In genomic region chr9:66945161-66945560, GRCm38 (mm10) we compare ENCODE assay signal across 8 mouse cellular contexts. TPM values are rescaled to one million over a fixed set of nuclear protein-coding genes. Genes with fewer than 3 reads are reported as not detected.
DNase-seq lines count a peak whose midpoint lies in the region; ATAC-seq and TF ChIP-seq lines count a peak whose summit lies in the region.

No protein-coding gene starts in this region.

- no peak for TF ChIP-seq POLR2A in embryonic fibroblast, embryonic 13.5 days (IDR thresholded peaks at IDR 0.05; ENCODE audit: low read depth, low read length)
- TF ChIP-seq POLR2A in small intestine, adult 2 months (IDR thresholded peaks at IDR 0.05; ENCODE audit: low read depth, low read length), result no peak

- peak overlapping the region; percentile 82 for H3K4me3 ChIP-seq in lung, embryonic 15.5 days
- H3K4me3 ChIP-seq in embryonic fibroblast, embryonic 13.5 days (ENCODE audit: insufficient read depth, low read length), result peak overlapping the region; percentile 31
- H3K4me3 ChIP-seq in limb, embryonic 10.5 days, result peak overlapping the region; percentile 98
- peak overlapping the region; percentile 83 for H3K4me3 ChIP-seq in small intestine, adult 2 months (ENCODE audit: low read depth, low read length)

- DNase-seq in lung, postnatal 25 days (ENCODE audit: low spot score), result no peak
- no peak for DNase-seq in limb, embryonic 10.5 days (ENCODE audit: low spot score)
- no peak for DNase-seq in embryo, embryonic 10 days (ENCODE audit: low spot score)
- DNase-seq in urinary bladder, adult 2 months (ENCODE audit: low spot score), result no peak
- no peak for DNase-seq in frontal cortex, postnatal 14 days (ENCODE audit: low spot score in 2 of 2)

- peaks cover 12% of the 10 kb centered on the region for H3K36me3 ChIP-seq in lung, embryonic 15.5 days
- peaks cover 25% of the 10 kb centered on the region for H3K36me3 ChIP-seq in limb, embryonic 10.5 days
- peaks cover 10% of the 10 kb centered on the region for H3K36me3 ChIP-seq in small intestine, adult 2 months (ENCODE audit: control insufficient read depth, insufficient read depth, low read length)

- 6% methylated on average over 4 of the region's 4 CpGs for WGBS in lung, embryonic 15.5 days
- 28% methylated on average over 4 of the region's 4 CpGs for WGBS in limb, embryonic 10.5 days
- whole genome bisulfite sequencing in small intestine, adult 2 months, result 30% methylated on average over 4 of the region's 4 CpGs

- no peaks in the 10 kb centered on the region for H3K9me3 ChIP-seq in lung, embryonic 15.5 days
- H3K9me3 ChIP-seq in limb, embryonic 10.5 days (replicated peaks), result no peaks in the 10 kb centered on the region

- H3K27ac ChIP-seq in lung, embryonic 15.5 days, result peak overlapping the region; percentile 93
- H3K27ac ChIP-seq in embryonic fibroblast, embryonic 13.5 days (ENCODE audit: insufficient read depth, low read length), result peak overlapping the region; percentile 91
- H3K27ac ChIP-seq in limb, embryonic 10.5 days, result peak overlapping the region; percentile 96
- H3K27ac ChIP-seq in small intestine, adult 2 months (ENCODE audit: insufficient read depth, low read depth, low read length), result peak overlapping the region; percentile 87

- TF ChIP-seq CTCF in embryonic fibroblast, embryonic 13.5 days (IDR thresholded peaks at IDR 0.05; ENCODE audit: borderline replicate concordance, insufficient read depth, low read length), result no peak
- TF ChIP-seq CTCF in small intestine, adult 2 months (IDR thresholded peaks at IDR 0.05; ENCODE audit: extremely low read depth, insufficient read length, insufficient replicate concordance, low read depth, low read length), result no peak

- ATAC-seq in lung, embryonic 15.5 days (ENCODE audit: borderline replicate concordance, extremely low read depth, low FRiP score, low TSS enrichment), result no peak

- H3K4me1 ChIP-seq in lung, embryonic 15.5 days, result peaks cover 14% of the 10 kb centered on the region; the same call in 1 of the 2 replicates
- peaks cover 3% of the 10 kb centered on the region; the same call in 1 of the 2 replicates for H3K4me1 ChIP-seq in embryonic fibroblast, embryonic 13.5 days (ENCODE audit: control insufficient read depth, insufficient read depth, low read length)
- H3K4me1 ChIP-seq in limb, embryonic 10.5 days, result peaks cover 20% of the 10 kb centered on the region
- peaks cover 10% of the 10 kb centered on the region; the same call in 1 of the 2 replicates for H3K4me1 ChIP-seq in small intestine, adult 2 months (ENCODE audit: control insufficient read depth, insufficient read depth, insufficient read length, low read length)

- no peaks in the 10 kb centered on the region for H3K27me3 ChIP-seq in lung, embryonic 15.5 days
- no peaks in the 10 kb centered on the region for H3K27me3 ChIP-seq in limb, embryonic 10.5 days (ENCODE audit: low read depth, poor library complexity, severe bottlenecking)
- H3K27me3 ChIP-seq in small intestine, adult 2 months (ENCODE audit: control insufficient read depth, insufficient read depth, low read length), result no peaks in the 10 kb centered on the region

- peak overlapping the region; percentile 76 for H3K4me2 ChIP-seq in lung, embryonic 15.5 days

- H3K9ac ChIP-seq in lung, embryonic 15.5 days, result peak overlapping the region; percentile 87

RNA-seq across cellular contexts. Expression of gene Rps27l, which starts 0.7 kb away (rescaled TPM):
- polyA plus RNA-seq in lung, embryonic 15.5 days (2015; fragmentation: Nextera tagmentation; extraction: Ambion mirVana), result 602 and 647 TPM in 2 replicates
- 664 and 850 TPM in 2 replicates for polyA plus RNA-seq in embryonic fibroblast, embryonic 13.5 days (2011; ENCODE audit: insufficient read length, low read depth, missing spikeins)
- 775 and 943 TPM in 2 replicates for polyA plus RNA-seq in limb, embryonic 10.5 days (2016; fragmentation: Nextera tagmentation; extraction: Ambion mirVana)
- polyA plus RNA-seq in small intestine, adult 2 months (2012; rRNA removed), result 9.6 and 10.2 TPM in 2 replicates
- 270 and 343 TPM in 2 replicates for polyA plus RNA-seq in urinary bladder, adult 2 months (2012; rRNA removed)

RNA-seq across cellular contexts. Expression of gene Rab8b, which starts 25.7 kb away (rescaled TPM):
- 24.2 and 30.1 TPM in 2 replicates for polyA plus RNA-seq in lung, embryonic 15.5 days (2015; fragmentation: Nextera tagmentation; extraction: Ambion mirVana)
- polyA plus RNA-seq in embryonic fibroblast, embryonic 13.5 days (2011; ENCODE audit: insufficient read length, low read depth, missing spikeins), result 31.9 and 32.5 TPM in 2 replicates
- polyA plus RNA-seq in limb, embryonic 10.5 days (2016; fragmentation: Nextera tagmentation; extraction: Ambion mirVana), result 14.3 and 14.9 TPM in 2 replicates
- 2.7 and 3.0 TPM in 2 replicates for polyA plus RNA-seq in small intestine, adult 2 months (2012; rRNA removed)
- polyA plus RNA-seq in urinary bladder, adult 2 months (2012; rRNA removed), result 18.9 and 20.1 TPM in 2 replicates

RNA-seq across cellular contexts. Expression of gene Lactb, which starts 30.1 kb away (rescaled TPM):
- polyA plus RNA-seq in lung, embryonic 15.5 days (2015; fragmentation: Nextera tagmentation; extraction: Ambion mirVana), result 6.7 and 7.2 TPM in 2 replicates
- polyA plus RNA-seq in embryonic fibroblast, embryonic 13.5 days (2011; ENCODE audit: insufficient read length, low read depth, missing spikeins), result 15.4 and 21.9 TPM in 2 replicates
- polyA plus RNA-seq in limb, embryonic 10.5 days (2016; fragmentation: Nextera tagmentation; extraction: Ambion mirVana), result 8.7 and 9.3 TPM in 2 replicates
- 16.3 and 26.8 TPM in 2 replicates for polyA plus RNA-seq in small intestine, adult 2 months (2012; rRNA removed)
- polyA plus RNA-seq in urinary bladder, adult 2 months (2012; rRNA removed), result 15.0 and 17.1 TPM in 2 replicates

Comparison
In these comparisons a context has a peak if more than half of its experiments do, and no peak if none do; other contexts are left out.
1. H3K4me3 ChIP-seq: peak in every context shown above with its lines; median percentile 98 in limb, embryonic 10.5 days; 83 in small intestine, adult 2 months; 82 in lung, embryonic 15.5 days; 31 in embryonic fibroblast, embryonic 13.5 days.
2. RNA of gene Rps27l, which starts 0.7 kb away (polyA plus RNA-seq): 775 to 943 TPM in limb, embryonic 10.5 days, 664 to 850 TPM in embryonic fibroblast, embryonic 13.5 days, 602 to 647 TPM in lung, embryonic 15.5 days and 270 to 343 TPM in urinary bladder, adult 2 months; 9.6 to 10.2 TPM in small intestine, adult 2 months; every median in the first group is over 10 times any median in the second.
3. Peak in every context shown above with its lines, with median percentiles within 50 percentile points of each other: H3K27ac ChIP-seq.